In the genomic region with DNA sequence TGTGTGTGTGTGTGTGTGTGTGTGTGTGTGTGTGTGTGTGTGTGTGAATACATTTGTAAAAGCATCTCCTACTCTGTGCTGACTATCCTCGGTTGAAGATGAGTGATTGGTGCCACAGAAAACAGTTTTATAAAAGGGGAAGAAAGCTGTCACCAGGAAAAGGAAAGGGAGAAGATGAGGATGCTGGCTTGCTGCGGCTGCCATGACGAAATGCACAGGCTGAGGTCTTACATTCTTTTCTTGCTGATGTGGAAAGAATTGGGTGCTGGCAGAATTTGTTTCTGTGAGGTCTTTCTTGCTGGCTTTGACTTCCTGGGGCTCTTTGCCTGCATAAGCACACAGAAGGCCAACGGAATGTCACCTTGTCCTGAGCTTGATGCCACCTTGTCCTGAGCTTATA, we compare ENCODE assay signal across 19 mouse cellular contexts.
A peak's percentile ranks its signal among the peaks of the same experiment; 100 is the strongest.
DNase-seq lines count a peak whose midpoint lies in the region; ATAC-seq and TF ChIP-seq lines count a peak whose summit lies in the region.
"Had no signal": no experiment of that assay in that cellular context is flagged by ENCODE, and none has a peak within 500 bp of the region (broad histone marks: within the 10 kb centered on the region; RNA-seq: fewer than 3 reads in every experiment).

No protein-coding gene starts in this region.

- no peaks in the 10 kb centered on the region for H3K27me3 ChIP-seq in forebrain, embryonic 13.5 days
- no peaks in the 10 kb centered on the region for H3K27me3 ChIP-seq in forebrain, postnatal 0 days (ENCODE audit: insufficient read depth, low read length)
- no peaks in the 10 kb centered on the region for H3K27me3 ChIP-seq in kidney, postnatal 0 days (ENCODE audit: insufficient read depth, low read length)
- H3K27me3 ChIP-seq: embryonic facial prominence, embryonic 15.5 days; intestine, embryonic 15.5 days; midbrain, embryonic 12.5 days; Patski had no signal

- no peak overlapping the region for H3K4me3 ChIP-seq in forebrain, embryonic 13.5 days
- no peak overlapping the region for H3K4me3 ChIP-seq in forebrain, postnatal 0 days (ENCODE audit: low read depth, low read length)
- H3K4me3 ChIP-seq in kidney, postnatal 0 days (replicated peaks; ENCODE audit: low read depth, low read length) = no peak overlapping the region
- H3K4me3 ChIP-seq: embryonic facial prominence, embryonic 15.5 days; heart, embryonic 10.5 days; intestine, embryonic 15.5 days; left cerebral cortex, adult 2 months; midbrain, embryonic 12.5 days had no signal

- H3K36me3 ChIP-seq in forebrain, embryonic 13.5 days (ENCODE audit: poor library complexity, severe bottlenecking) = no peaks in the 10 kb centered on the region
- no peaks in the 10 kb centered on the region for H3K36me3 ChIP-seq in forebrain, postnatal 0 days (ENCODE audit: insufficient read depth)
- H3K36me3 ChIP-seq in kidney, postnatal 0 days (ENCODE audit: insufficient read depth, low read length) = no peaks in the 10 kb centered on the region
- H3K36me3 ChIP-seq: embryonic facial prominence, embryonic 15.5 days; heart, embryonic 10.5 days; intestine, embryonic 15.5 days; midbrain, embryonic 12.5 days had no signal

- no peak for TF ChIP-seq CTCF in forebrain, postnatal 0 days (IDR thresholded peaks at IDR 0.05; ENCODE audit: low read depth)
- no peak for TF ChIP-seq CTCF in kidney, postnatal 0 days (IDR thresholded peaks at IDR 0.05; ENCODE audit: low read depth)

- 49% methylated on average over 4 of the region's 4 CpGs for WGBS in forebrain, embryonic 13.5 days
- 45% methylated on average over 4 of the region's 4 CpGs for WGBS in forebrain, postnatal 0 days
- 74% methylated on average over 4 of the region's 4 CpGs for WGBS in kidney, postnatal 0 days

- peak overlapping the region; percentile 14; the same call in 1 of the 2 replicates for H3K27ac ChIP-seq in forebrain, embryonic 13.5 days
- no peak overlapping the region for H3K27ac ChIP-seq in forebrain, postnatal 0 days (ENCODE audit: low read depth, low read length)
- peak overlapping the region; percentile 54 for H3K27ac ChIP-seq in kidney, postnatal 0 days
- H3K27ac ChIP-seq: heart, embryonic 10.5 days; intestine, embryonic 15.5 days; left cerebral cortex, adult 2 months had no signal

- no peak overlapping the region for H3K9ac ChIP-seq in forebrain, embryonic 13.5 days
- no peak overlapping the region for H3K9ac ChIP-seq in forebrain, postnatal 0 days
- no peak overlapping the region for H3K9ac ChIP-seq in kidney, postnatal 0 days (ENCODE audit: low read depth, low read length)
- H3K9ac ChIP-seq: embryonic facial prominence, embryonic 15.5 days; hindbrain, embryonic 14.5 days; intestine, embryonic 15.5 days; midbrain, embryonic 12.5 days had no signal

- no peak overlapping the region for H3K4me2 ChIP-seq in forebrain, embryonic 13.5 days
- no peak overlapping the region for H3K4me2 ChIP-seq in forebrain, postnatal 0 days (ENCODE audit: low read depth)
- H3K4me2 ChIP-seq in kidney, postnatal 0 days (ENCODE audit: low read length) = no peak overlapping the region
- H3K4me2 ChIP-seq: embryonic facial prominence, embryonic 15.5 days; hindbrain, embryonic 14.5 days; intestine, embryonic 15.5 days; midbrain, embryonic 12.5 days had no signal

- H3K4me1 ChIP-seq in forebrain, embryonic 13.5 days = peaks cover 43% of the 10 kb centered on the region
- 0 out of 2 replicates have a peak, but pooled peaks cover 8% of the 10 kb centered on the region for H3K4me1 ChIP-seq in forebrain, postnatal 0 days (ENCODE audit: insufficient read depth)
- no peaks in the 10 kb centered on the region for H3K4me1 ChIP-seq in kidney, postnatal 0 days (replicated peaks; ENCODE audit: insufficient read depth, low read length)

- no peak for DNase-seq in forebrain, postnatal 0 days
- no peak for DNase-seq in kidney, postnatal 0 days (ENCODE audit: low spot score)
- DNase-seq in kidney, postnatal 4 days = no peak
- DNase-seq: adrenal gland, adult 8-10 months; cerebellum, postnatal 25 days; kidney, adult 9 months; right cerebral cortex, postnatal 14 days had no signal

- no peaks in the 10 kb centered on the region for H3K9me3 ChIP-seq in forebrain, embryonic 13.5 days (replicated peaks)
- no peaks in the 10 kb centered on the region for H3K9me3 ChIP-seq in forebrain, postnatal 0 days (ENCODE audit: low read length)
- H3K9me3 ChIP-seq in kidney, postnatal 0 days (replicated peaks; ENCODE audit: low read length) = no peaks in the 10 kb centered on the region
- H3K9me3 ChIP-seq: embryonic facial prominence, embryonic 15.5 days; heart, embryonic 10.5 days; intestine, embryonic 15.5 days; midbrain, embryonic 12.5 days had no signal

- 0 out of 2 replicates have a peak, but pooled peaks have one; percentile 30 for ATAC-seq in forebrain, embryonic 13.5 days
- ATAC-seq in forebrain, postnatal 0 days = no peak
- no peak for ATAC-seq in kidney, postnatal 0 days (replicated peaks; ENCODE audit: low FRiP score, low read depth)
- ATAC-seq in granulocyte monocyte progenitor cell, adult 5-6 weeks (replicated peaks; ENCODE audit: poor library complexity, severe bottlenecking) = peak; percentile 64
- ATAC-seq in monocyte, adult 5-6 weeks (replicated peaks; ENCODE audit: insufficient number of reproducible peaks, low FRiP score, low TSS enrichment, poor library complexity, severe bottlenecking) = no peak
- no peak for ATAC-seq in inflammation-experienced regulatory T-cells, adult 6 months
- ATAC-seq: CD4-positive, CD25-positive, alpha-beta regulatory T cell, adult 4 months; Patski had no signal

Comparison
In these comparisons a context has a peak if more than half of its experiments do, and no peak if none do; other contexts are left out.
1. ATAC-seq: peak in forebrain, embryonic 13.5 days (single experiment) and granulocyte monocyte progenitor cell, adult 5-6 weeks (single experiment); none in forebrain, postnatal 0 days (single experiment), kidney, postnatal 0 days (single experiment), monocyte, adult 5-6 weeks (single experiment) and inflammation-experienced regulatory T-cells, adult 6 months (single experiment).